Mouse (Mus musculus) cortical plate, adult 2 months (tissue): Measurements from ENCODE around the gene Tcf3.

Experiments used
- CTCF ChIP-seq: fragments of 200-500 bp; IDR thresholded peaks from 2 replicates; pipeline ENCODE4 v1.5.1; 2011; ENCODE audit warnings: mild to moderate bottlenecking, control low read depth, low read length; ENCODE audit not compliant: insufficient read depth; ENCODE audit errors: extremely low read depth
- POLR2A ChIP-seq: fragments of 200-500 bp; IDR thresholded peaks from 2 replicates; pipeline ENCODE4 v1.6.1; 2011; ENCODE audit warnings: mild to moderate bottlenecking, low read length, control low read depth; ENCODE audit not compliant: insufficient read depth; ENCODE audit errors: extremely low read depth

DNA sequence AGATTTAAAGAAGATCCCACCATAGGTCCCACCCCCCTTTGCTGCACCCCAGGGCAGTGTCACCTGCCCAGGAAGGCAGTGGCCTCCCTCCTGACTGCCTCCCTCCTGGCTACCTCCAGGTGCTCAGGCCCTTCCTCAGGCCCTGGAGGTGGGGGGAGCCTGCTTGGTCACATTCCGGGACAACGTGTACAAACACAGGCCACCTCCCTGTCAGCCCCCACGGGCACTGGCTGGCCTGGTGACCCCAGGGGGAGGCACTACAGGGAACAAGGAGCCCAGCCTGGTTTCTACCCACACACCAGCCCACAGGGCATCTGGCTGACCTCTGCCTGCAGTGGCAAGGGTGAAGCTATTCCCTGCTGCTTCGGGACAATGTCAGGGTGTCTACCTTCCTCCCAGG, 4.5 kb upstream of the Tcf3 start:
- TF ChIP-seq CTCF (no peak), POLR2A (no peak)
